Mouse (Mus musculus): Measurements from ENCODE around the gene Rere. TPM values are rescaled to one million over a fixed set of nuclear protein-coding genes. Genes with fewer than 3 reads are reported as not detected.

Rere gene
- polyA plus RNA-seq, 1 experiment from 2014 or later, result 34.5 TPM

- Histone ChIP-seq H3K4me3 (replicated peaks; ENCODE audit: low read length) (no peak overlapping the region), H3K27ac (ENCODE audit: low read length) (no peak overlapping the region), H3K4me1 (replicated peaks; ENCODE audit: control insufficient read depth, insufficient read depth, low read length) (peaks cover 28% of the 10 kb centered on the region), H3K36me3 (ENCODE audit: control insufficient read depth, insufficient read depth) (no peaks in the 10 kb centered on the region), H3K4me2 (ENCODE audit: low read length) (no peak overlapping the region), H3K27me3 (replicated peaks; ENCODE audit: control insufficient read depth, insufficient read depth, low read length) (no peaks in the 10 kb centered on the region), H3K9ac (replicated peaks; ENCODE audit: low read depth, low read length) (no peak overlapping the region), H3K9me3 (ENCODE audit: control insufficient read depth, low read length) (no peaks in the 10 kb centered on the region)
- peak; percentile 94 for ATAC-seq
- WGBS, result 4% methylated on average over 4 of the region's 4 CpGs
These were observed 65.4 kb downstream of the Rere start for GRCm38 (mm10) chr4:150346651-150347386.

GRCm38 (mm10) chr4:150347387-150347672 lies 65.9 kb downstream of the Rere start:
- no peaks in the 10 kb centered on the region for H3K36me3 ChIP-seq (ENCODE audit: control insufficient read depth, insufficient read depth)
- H3K27me3 ChIP-seq (replicated peaks; ENCODE audit: control insufficient read depth, insufficient read depth, low read length), result no peaks in the 10 kb centered on the region
- no peak overlapping the region for H3K27ac ChIP-seq (ENCODE audit: low read length)
- ATAC-seq, result peak; percentile 58
- no peaks in the 10 kb centered on the region for H3K9me3 ChIP-seq (ENCODE audit: control insufficient read depth, low read length)
- no peak overlapping the region for H3K9ac ChIP-seq (replicated peaks; ENCODE audit: low read depth, low read length)
- peaks cover 30% of the 10 kb centered on the region for H3K4me1 ChIP-seq (replicated peaks; ENCODE audit: control insufficient read depth, insufficient read depth, low read length)
- H3K4me3 ChIP-seq (replicated peaks; ENCODE audit: low read length), result no peak overlapping the region
- no peak overlapping the region for H3K4me2 ChIP-seq (ENCODE audit: low read length)
- 4% methylated on average over 2 of the region's 2 CpGs for WGBS

GRCm38 (mm10) chr4:150349680-150350101 lies 68.2 kb downstream of the Rere start:
- WGBS, result 87% methylated on average over 6 of the region's 6 CpGs
- no peak overlapping the region for H3K9ac ChIP-seq (replicated peaks; ENCODE audit: low read depth, low read length)
- no peak overlapping the region for H3K4me2 ChIP-seq (ENCODE audit: low read length)
- H3K9me3 ChIP-seq (ENCODE audit: control insufficient read depth, low read length), result no peaks in the 10 kb centered on the region
- no peaks in the 10 kb centered on the region for H3K27me3 ChIP-seq (replicated peaks; ENCODE audit: control insufficient read depth, insufficient read depth, low read length)
- no peak overlapping the region for H3K4me3 ChIP-seq (replicated peaks; ENCODE audit: low read length)
- no peak overlapping the region for H3K27ac ChIP-seq (ENCODE audit: low read length)
- no peaks in the 10 kb centered on the region for H3K36me3 ChIP-seq (ENCODE audit: control insufficient read depth, insufficient read depth)
- H3K4me1 ChIP-seq (replicated peaks; ENCODE audit: control insufficient read depth, insufficient read depth, low read length), result peaks cover 18% of the 10 kb centered on the region
- no peak for ATAC-seq

- H3K4me3 ChIP-seq (replicated peaks; ENCODE audit: low read length), result no peak overlapping the region
- H3K27ac ChIP-seq (ENCODE audit: low read length), result no peak overlapping the region
- 23% methylated on average over 7 of the region's 7 CpGs for WGBS
- no peak overlapping the region for H3K9ac ChIP-seq (replicated peaks; ENCODE audit: low read depth, low read length)
- H3K9me3 ChIP-seq (ENCODE audit: control insufficient read depth, low read length), result no peaks in the 10 kb centered on the region
- H3K4me2 ChIP-seq (ENCODE audit: low read length), result no peak overlapping the region
- H3K36me3 ChIP-seq (ENCODE audit: control insufficient read depth, insufficient read depth), result no peaks in the 10 kb centered on the region
- no peak for ATAC-seq
- H3K27me3 ChIP-seq (replicated peaks; ENCODE audit: control insufficient read depth, insufficient read depth, low read length), result no peaks in the 10 kb centered on the region
- H3K4me1 ChIP-seq (replicated peaks; ENCODE audit: control insufficient read depth, insufficient read depth, low read length), result peaks cover 17% of the 10 kb centered on the region
These were observed 70.1 kb downstream of the Rere start for GRCm38 (mm10) chr4:150351419-150352075.

GRCm38 (mm10) chr4:150352736-150353135 lies 71.3 kb downstream of the Rere start:
- no peak for ATAC-seq
- Histone ChIP-seq H3K36me3 (ENCODE audit: control insufficient read depth, insufficient read depth) (no peaks in the 10 kb centered on the region), H3K4me3 (replicated peaks; ENCODE audit: low read length) (no peak overlapping the region), H3K27ac (ENCODE audit: low read length) (no peak overlapping the region), H3K9me3 (ENCODE audit: control insufficient read depth, low read length) (no peaks in the 10 kb centered on the region), H3K4me1 (replicated peaks; ENCODE audit: control insufficient read depth, insufficient read depth, low read length) (peaks cover 12% of the 10 kb centered on the region), H3K27me3 (replicated peaks; ENCODE audit: control insufficient read depth, insufficient read depth, low read length) (no peaks in the 10 kb centered on the region), H3K4me2 (ENCODE audit: low read length) (no peak overlapping the region), H3K9ac (replicated peaks; ENCODE audit: low read depth, low read length) (no peak overlapping the region)
- 69% methylated on average over 2 of the region's 2 CpGs for WGBS

- Histone ChIP-seq H3K4me1 (replicated peaks; ENCODE audit: control insufficient read depth, insufficient read depth, low read length) (peaks cover 7% of the 10 kb centered on the region), H3K4me2 (ENCODE audit: low read length) (no peak overlapping the region), H3K36me3 (ENCODE audit: control insufficient read depth, insufficient read depth) (no peaks in the 10 kb centered on the region), H3K27ac (ENCODE audit: low read length) (no peak overlapping the region), H3K9me3 (ENCODE audit: control insufficient read depth, low read length) (no peaks in the 10 kb centered on the region), H3K9ac (replicated peaks; ENCODE audit: low read depth, low read length) (no peak overlapping the region), H3K27me3 (replicated peaks; ENCODE audit: control insufficient read depth, insufficient read depth, low read length) (no peaks in the 10 kb centered on the region), H3K4me3 (replicated peaks; ENCODE audit: low read length) (no peak overlapping the region)
- ATAC-seq, result no peak
- 89% methylated on average over 7 of the region's 7 CpGs for WGBS
These were observed 72.0 kb downstream of the Rere start for GRCm38 (mm10) chr4:150353376-150353900.

GRCm38 (mm10) chr4:150355801-150356200 lies 74.4 kb downstream of the Rere start:
- no peak overlapping the region for H3K4me2 ChIP-seq (ENCODE audit: low read length)
- no peaks in the 10 kb centered on the region for H3K9me3 ChIP-seq (ENCODE audit: control insufficient read depth, low read length)
- no peak overlapping the region for H3K27ac ChIP-seq (ENCODE audit: low read length)
- no peaks in the 10 kb centered on the region for H3K36me3 ChIP-seq (ENCODE audit: control insufficient read depth, insufficient read depth)
- H3K27me3 ChIP-seq (replicated peaks; ENCODE audit: control insufficient read depth, insufficient read depth, low read length), result no peaks in the 10 kb centered on the region
- WGBS, result 93% methylated on average over 5 of the region's 5 CpGs
- no peak overlapping the region for H3K9ac ChIP-seq (replicated peaks; ENCODE audit: low read depth, low read length)
- no peak overlapping the region for H3K4me3 ChIP-seq (replicated peaks; ENCODE audit: low read length)
- peaks cover 7% of the 10 kb centered on the region for H3K4me1 ChIP-seq (replicated peaks; ENCODE audit: control insufficient read depth, insufficient read depth, low read length)
- no peak for ATAC-seq

- H3K36me3 ChIP-seq (ENCODE audit: control insufficient read depth, insufficient read depth), result no peaks in the 10 kb centered on the region
- H3K27ac ChIP-seq (ENCODE audit: low read length), result no peak overlapping the region
- H3K4me1 ChIP-seq (replicated peaks; ENCODE audit: control insufficient read depth, insufficient read depth, low read length), result peaks cover 14% of the 10 kb centered on the region
- WGBS, result 15% methylated on average over 8 of the region's 8 CpGs
- no peak overlapping the region for H3K9ac ChIP-seq (replicated peaks; ENCODE audit: low read depth, low read length)
- no peak for ATAC-seq
- no peak overlapping the region for H3K4me2 ChIP-seq (ENCODE audit: low read length)
- H3K9me3 ChIP-seq (ENCODE audit: control insufficient read depth, low read length), result no peaks in the 10 kb centered on the region
- no peaks in the 10 kb centered on the region for H3K27me3 ChIP-seq (replicated peaks; ENCODE audit: control insufficient read depth, insufficient read depth, low read length)
- H3K4me3 ChIP-seq (replicated peaks; ENCODE audit: low read length), result no peak overlapping the region
These were observed 80.7 kb downstream of the Rere start for GRCm38 (mm10) chr4:150361986-150362691.

GRCm38 (mm10) chr4:150362858-150363257 lies 81.4 kb downstream of the Rere start:
- Histone ChIP-seq H3K4me1 (replicated peaks; ENCODE audit: control insufficient read depth, insufficient read depth, low read length) (peaks cover 14% of the 10 kb centered on the region), H3K27ac (ENCODE audit: low read length) (no peak overlapping the region), H3K4me2 (ENCODE audit: low read length) (no peak overlapping the region), H3K9me3 (ENCODE audit: control insufficient read depth, low read length) (no peaks in the 10 kb centered on the region), H3K36me3 (ENCODE audit: control insufficient read depth, insufficient read depth) (no peaks in the 10 kb centered on the region), H3K9ac (replicated peaks; ENCODE audit: low read depth, low read length) (no peak overlapping the region), H3K4me3 (replicated peaks; ENCODE audit: low read length) (no peak overlapping the region), H3K27me3 (replicated peaks; ENCODE audit: control insufficient read depth, insufficient read depth, low read length) (no peaks in the 10 kb centered on the region)
- no peak for ATAC-seq
- WGBS, result 54% methylated on average over 5 of the region's 5 CpGs

Measured in forebrain, embryonic 16.5 days (tissue).